Mouse (Mus musculus): ENCODE data around the gene Gm30083. TPM values are rescaled to one million over a fixed set of nuclear protein-coding genes. Genes with fewer than 3 reads are reported as not detected.

Gene Gm30083
- polyA plus RNA-seq, 1 experiment from 2014 or later = not detected

DNA sequence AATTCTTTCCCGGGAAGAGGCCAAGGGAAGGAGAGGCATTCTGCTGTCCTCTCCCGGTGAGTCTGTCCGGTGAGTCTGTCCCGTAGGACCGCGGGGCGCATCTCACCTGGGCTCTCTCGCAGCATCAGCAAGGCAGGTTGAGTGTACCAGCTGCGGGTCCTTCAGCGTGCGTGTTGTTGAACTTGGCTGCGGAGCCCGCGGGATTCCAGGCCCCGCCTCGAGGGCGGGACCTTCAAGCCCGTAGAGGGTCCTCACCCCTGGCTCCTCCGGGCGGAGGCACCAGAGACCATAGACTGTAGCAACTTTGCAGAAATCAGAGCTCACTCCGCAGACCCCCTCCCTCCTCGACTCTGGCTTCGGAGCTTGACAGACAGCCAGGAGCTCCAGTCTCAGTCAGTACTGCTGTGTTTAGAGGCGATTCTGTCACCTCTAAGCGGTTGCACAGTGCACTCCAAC lies 36.4 kb downstream of the Gm30083 start, which contains the start of gene Zfp488:
Gene Zfp488 (minus strand): TSS at position 161 of the 456 bp plus-strand sequence.
- peak within 1 kb of the TSS; percentile 63 for H3K4me2 ChIP-seq (ENCODE audit: low read depth)
- H3K4me1 ChIP-seq (ENCODE audit: control insufficient read depth, insufficient read depth, low read length) = no peaks in the 10 kb centered on the region
- H3K27me3 ChIP-seq (ENCODE audit: control insufficient read depth, insufficient read depth, low read length) = 0 out of 2 replicates have a peak, but pooled peaks cover 2% of the 10 kb centered on the region
- no peaks in the 10 kb centered on the region for H3K36me3 ChIP-seq (ENCODE audit: control insufficient read depth, insufficient read depth, low read length)
- DNase-seq (ENCODE audit: low spot score) (peak; percentile 47), ATAC-seq (ENCODE audit: insufficient read depth, low FRiP score, low TSS enrichment) (no peak)
- peak within 1 kb of the TSS; percentile 31 for H3K4me3 ChIP-seq (ENCODE audit: low read depth, low read length)
- H3K27ac ChIP-seq (ENCODE audit: low read depth, low read length) = no peak within 1 kb of the TSS
- peak within 1 kb of the TSS; percentile 31; the same call in 1 of the 2 replicates for H3K9ac ChIP-seq (ENCODE audit: low read length)
- H3K9me3 ChIP-seq (ENCODE audit: control insufficient read depth, low read length) = no peaks in the 10 kb centered on the region
- WGBS = 3% methylated on average over 25 of the region's 25 CpGs

DNA sequence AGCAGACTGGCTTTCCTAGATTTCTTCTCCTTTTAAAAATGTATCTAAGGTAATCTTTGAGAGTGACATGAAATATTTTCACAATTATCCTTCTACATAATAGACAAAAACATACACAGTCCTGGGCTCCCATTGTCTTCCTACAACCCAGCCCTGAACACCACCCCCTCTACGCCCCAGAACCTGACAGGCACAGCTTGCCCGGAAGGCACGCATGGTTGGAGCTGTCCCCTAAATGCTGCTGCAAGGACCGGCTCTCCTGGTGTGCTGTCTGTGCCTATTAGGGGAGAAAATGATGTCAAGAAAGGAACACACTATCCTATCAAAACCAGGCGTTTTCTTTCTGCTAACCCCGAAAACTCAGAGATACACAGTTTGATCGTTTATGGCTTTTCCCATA lies 37.2 kb downstream of the Gm30083 start:
- DNase-seq (ENCODE audit: low spot score) = no peak
- Histone ChIP-seq H3K27ac (ENCODE audit: low read depth, low read length) (no peak overlapping the region), H3K27me3 (ENCODE audit: control insufficient read depth, insufficient read depth, low read length) (0 out of 2 replicates have a peak, but pooled peaks cover 2% of the 10 kb centered on the region), H3K4me1 (ENCODE audit: control insufficient read depth, insufficient read depth, low read length) (no peaks in the 10 kb centered on the region), H3K9ac (ENCODE audit: low read length) (no peak overlapping the region), H3K9me3 (ENCODE audit: control insufficient read depth, low read length) (no peaks in the 10 kb centered on the region), H3K4me2 (ENCODE audit: low read depth) (no peak overlapping the region), H3K4me3 (ENCODE audit: low read depth, low read length) (no peak overlapping the region), H3K36me3 (ENCODE audit: control insufficient read depth, insufficient read depth, low read length) (no peaks in the 10 kb centered on the region)
- WGBS = 41% methylated on average over 7 of the region's 7 CpGs
- ATAC-seq (ENCODE audit: insufficient read depth, low FRiP score, low TSS enrichment) = no peak

DNA sequence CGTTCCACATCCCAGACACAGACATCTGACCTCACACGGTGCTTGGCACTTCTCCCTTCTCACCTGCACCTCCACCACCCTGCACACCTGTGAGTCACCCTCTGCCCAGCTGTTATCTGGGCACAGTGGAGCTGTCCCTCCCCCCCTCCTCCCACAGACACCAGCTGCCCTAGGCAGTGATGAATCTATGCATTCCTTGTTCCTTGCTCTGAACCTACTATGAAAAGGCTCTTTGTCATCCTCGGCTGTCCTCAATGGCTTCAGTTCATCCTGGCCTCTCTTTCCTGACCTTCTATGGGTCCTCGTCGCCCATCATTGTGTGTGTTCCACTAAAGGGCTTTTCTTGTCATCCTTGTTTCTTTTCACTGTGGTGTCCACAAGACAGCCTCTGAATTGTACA lies 40.2 kb downstream of the Gm30083 start:
- no peak overlapping the region for H3K27ac ChIP-seq (ENCODE audit: low read depth, low read length)
- no peaks in the 10 kb centered on the region for H3K4me1 ChIP-seq (ENCODE audit: control insufficient read depth, insufficient read depth, low read length)
- no peaks in the 10 kb centered on the region for H3K9me3 ChIP-seq (ENCODE audit: control insufficient read depth, low read length)
- H3K4me3 ChIP-seq (ENCODE audit: low read depth, low read length) = no peak overlapping the region
- ATAC-seq (ENCODE audit: insufficient read depth, low FRiP score, low TSS enrichment) (no peak), DNase-seq (ENCODE audit: low spot score) (no peak)
- H3K27me3 ChIP-seq (ENCODE audit: control insufficient read depth, insufficient read depth, low read length) = 0 out of 2 replicates have a peak, but pooled peaks cover 2% of the 10 kb centered on the region
- 56% methylated on average over 5 of the region's 5 CpGs for WGBS
- H3K36me3 ChIP-seq (ENCODE audit: control insufficient read depth, insufficient read depth, low read length) = no peaks in the 10 kb centered on the region
- no peak overlapping the region; the same call in 1 of the 2 replicates for H3K9ac ChIP-seq (ENCODE audit: low read length)
- H3K4me2 ChIP-seq (ENCODE audit: low read depth) = no peak overlapping the region

DNA sequence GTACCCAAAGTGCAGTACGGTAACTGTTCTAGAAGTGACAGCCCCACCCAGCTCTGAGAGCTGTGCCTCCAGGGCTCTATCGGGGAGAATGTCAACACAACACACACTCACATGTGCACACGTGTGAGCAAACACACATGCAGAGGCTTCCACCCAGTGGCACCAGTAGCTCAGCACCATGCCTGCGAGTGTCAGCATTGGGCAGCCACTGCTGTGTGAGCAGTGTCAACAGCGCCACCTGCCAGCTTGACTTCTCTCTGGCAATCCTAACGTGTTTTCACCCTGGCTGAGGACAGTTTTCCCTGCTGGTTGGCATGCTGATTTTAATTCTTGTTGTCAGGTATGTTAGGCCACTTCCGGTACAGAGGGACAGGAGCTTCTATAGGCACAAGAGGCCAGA lies 42.3 kb downstream of the Gm30083 start:
- no peaks in the 10 kb centered on the region for H3K36me3 ChIP-seq (ENCODE audit: control insufficient read depth, insufficient read depth, low read length)
- H3K9ac ChIP-seq (ENCODE audit: low read length) = no peak overlapping the region
- DNase-seq (ENCODE audit: low spot score) (peak; percentile 32), ATAC-seq (ENCODE audit: insufficient read depth, low FRiP score, low TSS enrichment) (no peak)
- no peaks in the 10 kb centered on the region for H3K27me3 ChIP-seq (ENCODE audit: control insufficient read depth, insufficient read depth, low read length)
- H3K4me1 ChIP-seq (ENCODE audit: control insufficient read depth, insufficient read depth, low read length) = no peaks in the 10 kb centered on the region
- no peak overlapping the region for H3K27ac ChIP-seq (ENCODE audit: low read depth, low read length)
- no peak overlapping the region for H3K4me3 ChIP-seq (ENCODE audit: low read depth, low read length)
- H3K9me3 ChIP-seq (ENCODE audit: control insufficient read depth, low read length) = no peaks in the 10 kb centered on the region
- no peak overlapping the region for H3K4me2 ChIP-seq (ENCODE audit: low read depth)
- WGBS = 41% methylated on average over 7 of the region's 7 CpGs

DNA sequence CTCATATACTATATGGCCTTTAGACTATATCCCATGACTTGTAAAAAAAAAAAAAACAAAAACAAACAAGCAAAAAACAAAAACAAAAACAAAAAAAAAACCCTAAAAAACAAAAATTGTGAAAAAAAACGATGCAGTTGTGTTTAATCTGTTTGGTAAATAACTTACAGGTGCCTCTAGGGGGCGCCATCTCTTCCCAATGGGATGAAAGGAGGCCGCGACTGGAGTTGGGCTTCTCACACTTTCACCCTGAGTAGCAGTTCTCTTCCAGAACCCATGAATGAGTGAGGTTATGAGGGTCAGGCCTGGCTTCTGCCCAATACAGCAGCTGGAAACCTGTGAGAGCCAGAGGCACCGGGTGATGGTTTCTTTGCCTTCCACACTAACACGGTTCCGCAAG lies 49.3 kb downstream of the Gm30083 start:
- Histone ChIP-seq H3K9ac (ENCODE audit: low read length) (no peak overlapping the region), H3K4me3 (ENCODE audit: low read depth, low read length) (no peak overlapping the region), H3K27ac (ENCODE audit: low read depth, low read length) (no peak overlapping the region), H3K4me2 (ENCODE audit: low read depth) (no peak overlapping the region), H3K27me3 (ENCODE audit: control insufficient read depth, insufficient read depth, low read length) (no peaks in the 10 kb centered on the region), H3K36me3 (ENCODE audit: control insufficient read depth, insufficient read depth, low read length) (no peaks in the 10 kb centered on the region), H3K4me1 (ENCODE audit: control insufficient read depth, insufficient read depth, low read length) (no peaks in the 10 kb centered on the region), H3K9me3 (ENCODE audit: control insufficient read depth, low read length) (no peaks in the 10 kb centered on the region)
- no peak for ATAC-seq (ENCODE audit: insufficient read depth, low FRiP score, low TSS enrichment)
- WGBS = 65% methylated on average over 7 of the region's 7 CpGs
- DNase-seq (ENCODE audit: low spot score) = no peak

DNA sequence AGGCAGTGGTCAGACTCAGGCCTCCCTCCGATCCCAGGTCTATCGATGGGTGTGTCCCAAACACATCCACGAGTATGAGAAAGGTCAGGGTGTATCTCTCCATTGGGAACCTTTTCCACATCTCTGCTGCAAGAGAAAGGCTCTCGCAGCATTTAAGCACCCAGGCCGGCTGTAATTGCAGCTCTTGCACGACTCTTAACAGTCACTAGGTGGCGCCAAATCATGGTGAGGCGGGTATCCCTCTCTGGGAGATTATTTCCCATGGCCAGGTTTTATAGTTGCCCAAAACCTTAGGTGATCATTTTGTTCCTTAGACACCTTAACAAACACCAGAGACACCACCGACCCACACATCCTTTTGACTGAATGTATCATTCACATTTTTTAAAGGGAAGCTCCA lies 55.6 kb downstream of the Gm30083 start:
- DNase-seq (ENCODE audit: low spot score) (peak; percentile 63), ATAC-seq (ENCODE audit: insufficient read depth, low FRiP score, low TSS enrichment) (no peak)
- 16% methylated on average over 9 of the region's 9 CpGs for WGBS

DNA sequence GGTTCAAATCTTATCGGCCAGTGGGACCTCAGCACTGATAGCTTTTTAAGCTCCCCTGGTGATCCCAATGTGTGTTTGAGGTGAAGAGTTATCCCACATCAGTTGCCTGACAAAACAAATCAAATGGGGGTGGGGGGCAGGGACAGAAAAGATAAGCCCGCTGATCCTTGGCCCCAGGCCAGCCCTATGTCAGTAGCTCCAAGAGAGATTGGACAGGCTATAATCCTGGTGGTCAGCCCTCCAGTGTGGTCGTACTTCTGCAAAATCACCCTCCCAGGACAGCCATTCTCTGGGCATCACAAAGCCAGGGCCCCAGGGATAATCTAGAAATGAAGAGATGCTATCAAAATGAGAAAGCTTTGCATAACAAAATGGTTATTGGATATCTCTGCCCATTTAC lies 56.1 kb downstream of the Gm30083 start:
- no peak overlapping the region for H3K4me2 ChIP-seq (ENCODE audit: low read depth)
- H3K27me3 ChIP-seq (ENCODE audit: control insufficient read depth, insufficient read depth, low read length) = no peaks in the 10 kb centered on the region
- 84% methylated on average over 3 of the region's 3 CpGs for WGBS
- no peak overlapping the region for H3K4me3 ChIP-seq (ENCODE audit: low read depth, low read length)
- ATAC-seq (ENCODE audit: insufficient read depth, low FRiP score, low TSS enrichment) = no peak
- H3K36me3 ChIP-seq (ENCODE audit: control insufficient read depth, insufficient read depth, low read length) = no peaks in the 10 kb centered on the region
- H3K9ac ChIP-seq (ENCODE audit: low read length) = no peak overlapping the region
- H3K9me3 ChIP-seq (ENCODE audit: control insufficient read depth, low read length) = no peaks in the 10 kb centered on the region
- no peaks in the 10 kb centered on the region for H3K4me1 ChIP-seq (ENCODE audit: control insufficient read depth, insufficient read depth, low read length)
- H3K27ac ChIP-seq (ENCODE audit: low read depth, low read length) = no peak overlapping the region
- DNase-seq (ENCODE audit: low spot score) = no peak

More for the DNA sequence above, 55.6 kb downstream of the Gm30083 start:
- H3K27me3 ChIP-seq (ENCODE audit: control insufficient read depth, insufficient read depth, low read length) = no peaks in the 10 kb centered on the region
- H3K27ac ChIP-seq (ENCODE audit: low read depth, low read length) = no peak overlapping the region
- no peak overlapping the region for H3K4me3 ChIP-seq (ENCODE audit: low read depth, low read length)
- H3K4me2 ChIP-seq (ENCODE audit: low read depth) = no peak overlapping the region
- no peak overlapping the region for H3K9ac ChIP-seq (ENCODE audit: low read length)
- H3K36me3 ChIP-seq (ENCODE audit: control insufficient read depth, insufficient read depth, low read length) = no peaks in the 10 kb centered on the region
- no peaks in the 10 kb centered on the region for H3K4me1 ChIP-seq (ENCODE audit: control insufficient read depth, insufficient read depth, low read length)
- no peaks in the 10 kb centered on the region for H3K9me3 ChIP-seq (ENCODE audit: control insufficient read depth, low read length)

DNA sequence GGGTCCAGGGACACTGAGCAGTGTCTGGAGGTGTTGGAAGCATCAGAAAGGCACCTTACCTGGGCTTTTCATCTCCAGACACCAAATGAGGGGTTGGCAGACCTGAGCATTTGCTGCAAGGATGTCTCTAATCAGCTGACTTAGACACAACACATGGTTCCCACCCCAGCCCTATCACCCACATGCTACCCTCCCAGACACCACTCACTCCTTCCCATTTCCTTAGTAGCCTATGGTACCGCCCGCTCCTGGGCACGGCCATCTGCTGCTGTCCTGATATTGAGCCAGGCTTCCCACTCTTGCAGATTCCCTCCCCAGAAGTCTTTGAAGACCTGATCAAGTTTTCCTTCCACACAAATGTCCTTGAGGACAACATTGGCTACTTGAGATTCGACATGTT lies 56.8 kb downstream of the Gm30083 start:
- Histone ChIP-seq H3K4me2 (ENCODE audit: low read depth) (no peak overlapping the region), H3K4me3 (ENCODE audit: low read depth, low read length) (no peak overlapping the region), H3K9me3 (ENCODE audit: control insufficient read depth, low read length) (no peaks in the 10 kb centered on the region), H3K4me1 (ENCODE audit: control insufficient read depth, insufficient read depth, low read length) (no peaks in the 10 kb centered on the region), H3K27me3 (ENCODE audit: control insufficient read depth, insufficient read depth, low read length) (no peaks in the 10 kb centered on the region), H3K9ac (ENCODE audit: low read length) (no peak overlapping the region), H3K27ac (ENCODE audit: low read depth, low read length) (no peak overlapping the region), H3K36me3 (ENCODE audit: control insufficient read depth, insufficient read depth, low read length) (no peaks in the 10 kb centered on the region)
- no peak for ATAC-seq (ENCODE audit: insufficient read depth, low FRiP score, low TSS enrichment)
- WGBS = 94% methylated on average over 4 of the region's 4 CpGs
- DNase-seq (ENCODE audit: low spot score) = no peak

DNA sequence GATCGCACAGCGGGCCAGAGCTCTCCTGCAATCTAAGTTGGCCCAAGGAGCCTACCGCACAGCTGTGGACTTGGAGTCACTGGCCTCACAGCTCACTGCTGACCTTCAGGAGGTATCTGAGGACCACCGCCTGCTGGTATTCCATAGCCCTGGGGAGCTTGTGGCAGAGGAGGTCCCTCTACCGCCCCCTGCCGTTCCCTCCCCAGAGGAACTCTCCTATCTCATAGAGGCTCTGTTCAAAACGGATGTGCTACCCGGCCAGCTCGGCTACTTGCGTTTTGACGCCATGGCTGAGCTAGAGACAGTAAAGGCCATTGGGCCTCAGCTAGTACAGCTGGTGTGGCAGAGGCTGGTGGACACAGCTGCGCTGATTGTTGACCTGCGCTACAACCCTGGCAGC lies 58.9 kb downstream of the Gm30083 start:
- no peak for ATAC-seq (ENCODE audit: insufficient read depth, low FRiP score, low TSS enrichment)
- 74% methylated on average over 13 of the region's 13 CpGs for WGBS

More for the DNA sequence above, 58.9 kb downstream of the Gm30083 start:
- no peak for DNase-seq (ENCODE audit: low spot score)
- Histone ChIP-seq H3K4me2 (ENCODE audit: low read depth) (no peak overlapping the region), H3K4me3 (ENCODE audit: low read depth, low read length) (no peak overlapping the region), H3K27me3 (ENCODE audit: control insufficient read depth, insufficient read depth, low read length) (no peaks in the 10 kb centered on the region), H3K9me3 (ENCODE audit: control insufficient read depth, low read length) (no peaks in the 10 kb centered on the region), H3K27ac (ENCODE audit: low read depth, low read length) (no peak overlapping the region), H3K9ac (ENCODE audit: low read length) (no peak overlapping the region), H3K4me1 (ENCODE audit: control insufficient read depth, insufficient read depth, low read length) (no peaks in the 10 kb centered on the region), H3K36me3 (ENCODE audit: control insufficient read depth, insufficient read depth, low read length) (no peaks in the 10 kb centered on the region)
